Mouse (Mus musculus) olfactory bulb, adult 2 months (tissue): ENCODE data around the gene Olfr1461.

ENCODE experiments used
- CTCF ChIP-seq: fragments of 200-500 bp; IDR thresholded peaks from 2 replicates; pipeline ENCODE4 v1.5.1; 2012; ENCODE audit warnings: low read depth, mild to moderate bottlenecking, low read length, moderate library complexity; ENCODE audit not compliant: insufficient read depth
- POLR2A ChIP-seq: fragments of 200-500 bp; IDR thresholded peaks from 2 replicates; pipeline ENCODE4 v1.6.1; 2012; ENCODE audit warnings: mild to moderate bottlenecking, low read depth, low read length, moderate library complexity; ENCODE audit not compliant: insufficient read depth

- TF ChIP-seq CTCF (no peak), POLR2A (no peak)
Measured at GRCm38 (mm10) chr19:13185434-13185833, 22.6 kb downstream of the Olfr1461 start, which contains the start of gene Olfr1462.
